Mouse (Mus musculus) megakaryocyte-erythroid progenitor cell, adult 5-6 weeks (primary cell): ENCODE data around the gene Vmn1r239-ps. TPM values are rescaled to one million over a fixed set of nuclear protein-coding genes. Genes with fewer than 3 reads are reported as not detected.
"Not testable (repeated sequence)": the region's sequence is repeated elsewhere in the genome, so short reads cannot be mapped to it uniquely, and the experiment has no call there.

ENCODE experiments used
- ATAC-seq: replicated peaks from 2 replicates; pipeline ENCODE4 v1.8.0; 2016; ENCODE audit warnings: mild to moderate bottlenecking, inconsistent platforms; ENCODE audit not compliant: severe bottlenecking, poor library complexity, low FRiP score, low TSS enrichment
- total RNA-seq, 2 experiments: library from RNA; stranded (forward) in 1 of 2; stranded (reverse) in 1 of 2; fragments of 200-1000, 215-1000 nt in 1 of 2; fragments of >200 nt in 1 of 2; fragmentation: Nextera tagmentation in 1 of 2; gene quantifications; 2 replicates each; pipeline ENCODE4 v1.2.3; 2014 to 2017

Gene Vmn1r239-ps
- not detected in 2 replicates for total RNA-seq (2014; fragmentation: Nextera tagmentation)
- total RNA-seq (2017) = not detected in 2 replicates

GRCm38 (mm10) chrX:147453610-147454009 is at the start of gene Vmn1r239-ps:
TSS of gene Vmn1r239-ps (minus strand) at chrX:147453710.
- not testable (repeated sequence) for ATAC-seq

- ATAC-seq = no peak
Observed at GRCm38 (mm10) chrX:147489551-147489950, 36.0 kb upstream of the Vmn1r239-ps start.

- no peak for ATAC-seq
Observed at GRCm38 (mm10) chrX:147443386-147443785, 10.1 kb downstream of the Vmn1r239-ps start.

- no peak for ATAC-seq
Observed at GRCm38 (mm10) chrX:147435400-147435799, 18.1 kb downstream of the Vmn1r239-ps start.

DNA sequence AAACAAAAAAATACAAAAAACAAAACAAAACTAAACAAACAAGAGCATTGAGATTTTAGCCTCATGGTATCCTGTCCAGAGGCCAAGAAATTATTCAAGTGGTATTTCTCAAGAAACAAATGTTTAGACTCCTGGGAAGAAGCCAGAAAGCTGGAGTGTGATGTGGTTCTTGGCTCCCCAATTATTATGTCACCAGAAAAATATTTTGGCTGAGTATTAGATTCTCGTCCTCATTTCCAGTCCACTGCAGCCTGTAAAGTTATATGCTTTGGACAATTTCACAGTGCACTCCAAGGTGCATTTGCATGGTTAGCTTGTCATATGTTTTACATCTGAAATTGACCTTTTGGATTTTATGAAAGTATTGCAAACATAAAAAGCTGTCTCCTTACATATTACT is 23.8 kb downstream of the Vmn1r239-ps start:
- no peak for ATAC-seq

DNA sequence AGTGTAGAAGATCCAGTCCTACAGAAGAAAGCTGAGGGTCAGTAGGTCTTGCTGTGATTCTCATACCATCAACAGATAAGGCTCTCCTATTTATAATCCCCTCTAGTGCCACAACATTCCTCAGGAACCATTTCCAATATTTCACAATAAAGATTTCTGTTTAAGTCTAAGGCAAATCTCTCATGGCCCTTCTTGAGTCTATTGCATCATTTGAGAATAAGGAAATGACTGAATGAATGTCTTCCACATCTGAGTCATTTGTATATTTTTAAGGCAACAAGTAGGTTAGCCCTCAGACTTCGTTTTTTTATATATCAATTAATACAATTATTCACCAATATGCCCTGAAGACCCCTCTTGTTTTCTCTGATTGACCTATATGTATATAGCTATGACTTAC is 24.4 kb downstream of the Vmn1r239-ps start, which contains the start of gene Il13ra2:
Gene Il13ra2, minus strand, starts transcription at position 64 of the 400 bp plus-strand sequence.
- ATAC-seq = no peak

Other genes starting within 250 kb of the Vmn1r239-ps start
- not detected in 2 replicates for gene Il13ra2, start 24.5 kb downstream of the Vmn1r239-ps start, total RNA-seq (2014; fragmentation: Nextera tagmentation)
- gene Il13ra2, start 24.5 kb downstream of the Vmn1r239-ps start, total RNA-seq (2017) = not detected in 2 replicates
- gene Lrch2, start 100.4 kb upstream of the Vmn1r239-ps start, total RNA-seq (2014; fragmentation: Nextera tagmentation) = 1.7 TPM in 1 of 2 replicates, not detected in the other
- gene Lrch2, start 100.4 kb upstream of the Vmn1r239-ps start, total RNA-seq (2017) = 0.11 and 0.80 TPM in 2 replicates